Comparison of ENCODE assay signal across 9 mouse cellular contexts in the genomic region with DNA sequence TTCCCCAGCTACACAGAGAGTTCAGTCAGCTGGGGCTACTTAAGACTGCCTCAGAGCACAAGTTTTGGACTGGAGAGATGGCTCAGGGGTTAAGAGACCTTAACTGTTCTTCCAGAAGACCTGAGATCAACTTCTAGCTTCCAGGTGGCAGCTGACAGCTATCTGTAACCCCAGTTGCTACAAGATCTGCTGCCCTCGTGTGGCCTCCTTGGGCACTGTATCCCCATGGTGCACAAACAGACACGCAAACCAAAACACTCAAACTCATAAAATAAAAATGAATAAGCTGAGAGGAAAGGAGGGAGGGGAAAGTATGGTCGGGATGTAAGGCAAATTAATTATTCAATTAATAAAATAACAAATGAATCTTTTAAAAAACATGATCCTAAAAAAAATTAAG. TPM values are rescaled to one million over a fixed set of nuclear protein-coding genes. Genes with fewer than 3 reads are reported as not detected.
DNase-seq lines count a peak whose midpoint lies in the region; ATAC-seq and TF ChIP-seq lines count a peak whose summit lies in the region.
"Had no signal": no experiment of that assay in that cellular context is flagged by ENCODE, and none has a peak within 500 bp of the region (broad histone marks: within the 10 kb centered on the region; RNA-seq: fewer than 3 reads in every experiment).

No protein-coding gene starts in this region.

- peak; percentile 40 for DNase-seq in heart, postnatal 4 days
- DNase-seq in heart, adult 8-10 months (ENCODE audit: low spot score) = no peak
- DNase-seq in 416B (ENCODE audit: low read depth) (peak; percentile 44), Patski (ENCODE audit: low read depth, low spot score) (no peak)
- DNase-seq in lung, postnatal 10 days = peak; percentile 53
- DNase-seq in urinary bladder, adult 18-20 months (ENCODE audit: low spot score in 2 of 2) = no peak

- peaks cover 12% of the 10 kb centered on the region for H3K27me3 ChIP-seq in Patski
- H3K27me3 ChIP-seq in heart, embryonic 12.5 days (replicated peaks) = 0 out of 2 replicates have a peak, but pooled peaks cover 6% of the 10 kb centered on the region

- CTCF ChIA-PET in Patski (lab: Charles Lee) = interaction anchor here (0.7 to 1.6 kb wide), 8 partner anchors 10 to 73 kb away, joined by 3 to 5 read pairs (median 4); no protein-coding TSS in a partner anchor

- H3K27ac ChIP-seq in heart, embryonic 12.5 days (ENCODE audit: poor library complexity, severe bottlenecking) = no peak overlapping the region
- H3K27ac ChIP-seq: hindbrain, embryonic 15.5 days had no signal

- no peaks in the 10 kb centered on the region for H3K9me3 ChIP-seq in heart, embryonic 12.5 days (replicated peaks)
- H3K9me3 ChIP-seq: hindbrain, embryonic 15.5 days had no signal

- no peak overlapping the region for H3K9ac ChIP-seq in heart, embryonic 12.5 days
- H3K9ac ChIP-seq: hindbrain, embryonic 15.5 days had no signal

- POLR2A ChIA-PET in Patski (lab: Charles Lee) = no interaction called here

- in situ Hi-C loops in Patski (cut with MboI; ENCODE audit: low pct_unique_long_range_greater_than_20kb) = no loop called here

- H3K4me1 ChIP-seq in heart, embryonic 12.5 days (replicated peaks) = peaks cover 8% of the 10 kb centered on the region
- H3K4me1 ChIP-seq: hindbrain, embryonic 15.5 days had no signal

- no peak for ATAC-seq in Patski
- no peak for ATAC-seq in heart, embryonic 12.5 days (ENCODE audit: insufficient number of reproducible peaks, low FRiP score)
- no peak for ATAC-seq in inflammation-experienced regulatory T-cells, adult 6 months

- no peak overlapping the region for H3K4me2 ChIP-seq in heart, embryonic 12.5 days
- H3K4me2 ChIP-seq: hindbrain, embryonic 15.5 days had no signal

- H3K36me3 ChIP-seq in heart, embryonic 12.5 days = no peaks in the 10 kb centered on the region
- H3K36me3 ChIP-seq: hindbrain, embryonic 15.5 days had no signal

- peak; percentile 79 for TF ChIP-seq CTCF in Patski (IDR thresholded peaks at IDR 0.05)

- H3K4me3 ChIP-seq in heart, embryonic 12.5 days = no peak overlapping the region
- H3K4me3 ChIP-seq: hindbrain, embryonic 15.5 days had no signal

- 40% methylated on average over 3 of the region's 3 CpGs for WGBS in heart, embryonic 12.5 days

RNA-seq across cellular contexts. Expression of gene Fam89a, which starts 6.9 kb away (rescaled TPM):
- total RNA-seq in heart, postnatal 4 days (2021) = 1 to 10 TPM; 1.0 to 1.7 TPM
- total RNA-seq in heart, adult 8-10 months (2022) = 1 to 10 TPM in 3 of 4 experiments, under 1 TPM in 1; 0.72 to 1.5 (median 1.4) TPM
- polyA plus RNA-seq in Patski (2021) = 1.2 TPM
- polyA plus RNA-seq in heart, embryonic 12.5 days (2016; fragmentation: Nextera tagmentation; extraction: Ambion mirVana) = 2.6 and 2.8 TPM in 2 replicates
- under 1 TPM in 2 of 3 experiments, not detected in 1; 0.75 to 0.80 TPM for polyA plus RNA-seq in inflammation-experienced regulatory T-cells, adult 6 months (2017; shearing (Covaris generic))

RNA-seq across cellular contexts. Expression of gene Trim67, which starts 34.3 kb away (rescaled TPM):
- under 1 TPM; 0.20 to 0.33 TPM for total RNA-seq in heart, postnatal 4 days (2021)
- total RNA-seq in heart, adult 8-10 months (2022) = under 1 TPM; 0.22 to 0.82 (median 0.50) TPM
- polyA plus RNA-seq in Patski (2021) = 0.33 TPM
- 0.24 and 0.33 TPM in 2 replicates for polyA plus RNA-seq in heart, embryonic 12.5 days (2016; fragmentation: Nextera tagmentation; extraction: Ambion mirVana)
- polyA plus RNA-seq in inflammation-experienced regulatory T-cells, adult 6 months (2017; shearing (Covaris generic)) = not detected

RNA-seq across cellular contexts. Expression of gene Arv1, which starts 36.6 kb away (rescaled TPM):
- total RNA-seq in heart, postnatal 4 days (2021) = 10 to 100 TPM in 1 of 2 experiments, 1 to 10 TPM in 1; 9.7 to 10.8 TPM
- 1 to 10 TPM; 3.6 to 6.0 (median 3.9) TPM for total RNA-seq in heart, adult 8-10 months (2022)
- 18.5 TPM for polyA plus RNA-seq in Patski (2021)
- 20.2 and 21.3 TPM in 2 replicates for polyA plus RNA-seq in heart, embryonic 12.5 days (2016; fragmentation: Nextera tagmentation; extraction: Ambion mirVana)
- polyA plus RNA-seq in inflammation-experienced regulatory T-cells, adult 6 months (2017; shearing (Covaris generic)) = 10 to 100 TPM; 19.0 to 33.2 (median 27.3) TPM

RNA-seq across cellular contexts. Expression of gene Ttc13, which starts 36.8 kb away (rescaled TPM):
- total RNA-seq in heart, postnatal 4 days (2021) = 10 to 100 TPM; 24.0 to 25.3 TPM
- 10 to 100 TPM; 13.4 to 18.6 (median 14.7) TPM for total RNA-seq in heart, adult 8-10 months (2022)
- polyA plus RNA-seq in Patski (2021) = 77.7 TPM
- 42.8 and 43.3 TPM in 2 replicates for polyA plus RNA-seq in heart, embryonic 12.5 days (2016; fragmentation: Nextera tagmentation; extraction: Ambion mirVana)
- 10 to 100 TPM; 26.1 to 40.4 (median 39.4) TPM for polyA plus RNA-seq in inflammation-experienced regulatory T-cells, adult 6 months (2017; shearing (Covaris generic))

Comparison
In these comparisons a context has a peak if more than half of its experiments do, and no peak if none do; other contexts are left out.
1. DNase-seq: peak in heart, postnatal 4 days (single experiment), 416B (single experiment) and lung, postnatal 10 days (single experiment); none in heart, adult 8-10 months (single experiment), Patski (single experiment) and urinary bladder, adult 18-20 months (0 of 2).